Comparison of ENCODE assay signal across 14 mouse cellular contexts in genomic region chr10:93326741-93327100, GRCm38 (mm10). TPM values are rescaled to one million over a fixed set of nuclear protein-coding genes. Genes with fewer than 3 reads are reported as not detected.
DNase-seq lines count a peak whose midpoint lies in the region; ATAC-seq and TF ChIP-seq lines count a peak whose summit lies in the region.
"Had no signal": no experiment of that assay in that cellular context is flagged by ENCODE, and none has a peak within 500 bp of the region (broad histone marks: within the 10 kb centered on the region; RNA-seq: fewer than 3 reads in every experiment).

No protein-coding gene starts in this region.

- ATAC-seq in kidney, postnatal 0 days (replicated peaks; ENCODE audit: low FRiP score, low read depth), result no peak
- no peak; the same call in 1 of the 2 replicates for ATAC-seq in kidney, embryonic 14.5 days (ENCODE audit: low FRiP score, low TSS enrichment)
- peak; percentile 32 for ATAC-seq in megakaryocyte progenitor cell, adult 5-6 weeks (replicated peaks; ENCODE audit: poor library complexity)

- H3K27ac ChIP-seq in heart, embryonic 10.5 days, result peak overlapping the region; percentile 49
- H3K27ac ChIP-seq in kidney, postnatal 0 days, result 0 out of 2 replicates have a peak overlapping the region, but pooled peaks have one; percentile 42
- no peak overlapping the region for H3K27ac ChIP-seq in kidney, embryonic 14.5 days (ENCODE audit: low read depth, low read length)
- H3K27ac ChIP-seq: layer of hippocampus, adult 2 months; neural tube, embryonic 13.5 days had no signal

- no peaks in the 10 kb centered on the region for H3K36me3 ChIP-seq in heart, embryonic 10.5 days
- H3K36me3 ChIP-seq in kidney, postnatal 0 days (ENCODE audit: insufficient read depth, low read length), result no peaks in the 10 kb centered on the region
- no peaks in the 10 kb centered on the region for H3K36me3 ChIP-seq in kidney, embryonic 14.5 days (ENCODE audit: control insufficient read depth, insufficient read depth, low read length)
- H3K36me3 ChIP-seq: liver, embryonic 15.5 days; neural tube, embryonic 13.5 days had no signal

- no peaks in the 10 kb centered on the region for H3K27me3 ChIP-seq in heart, embryonic 10.5 days (ENCODE audit: insufficient read depth, poor library complexity, severe bottlenecking)
- no peaks in the 10 kb centered on the region for H3K27me3 ChIP-seq in kidney, postnatal 0 days (ENCODE audit: insufficient read depth, low read length)
- H3K27me3 ChIP-seq in kidney, embryonic 14.5 days (ENCODE audit: control insufficient read depth, insufficient read depth, low read length), result no peaks in the 10 kb centered on the region
- H3K27me3 ChIP-seq: liver, embryonic 15.5 days; neural tube, embryonic 13.5 days had no signal

- H3K9me3 ChIP-seq in heart, embryonic 10.5 days, result no peaks in the 10 kb centered on the region
- H3K9me3 ChIP-seq in kidney, postnatal 0 days (replicated peaks; ENCODE audit: low read length), result no peaks in the 10 kb centered on the region
- H3K9me3 ChIP-seq in kidney, embryonic 14.5 days (ENCODE audit: control insufficient read depth, low read length), result no peaks in the 10 kb centered on the region
- H3K9me3 ChIP-seq: liver, embryonic 15.5 days; neural tube, embryonic 13.5 days had no signal

- no peak for DNase-seq in heart, embryonic 10.5 days (ENCODE audit: low spot score)
- DNase-seq in heart, postnatal 36 days, result no peak
- DNase-seq in kidney, postnatal 0 days (ENCODE audit: low spot score), result no peak
- DNase-seq in ZHBTc4 (ENCODE audit: low read depth, low spot score), result peak; percentile 25
- DNase-seq in adrenal gland, postnatal 36 days, result no peak
- DNase-seq in gastrocnemius, adult 8-10 months (ENCODE audit: low spot score in 2 of 2), result no peak
- DNase-seq: adrenal gland, postnatal 10 days; cerebellum, adult 11 months; midbrain, embryonic 14.5 days had no signal

- intact Hi-C loops in heart, postnatal 36 days (cut with DNase I), result no loop called here

- no peak overlapping the region for H3K9ac ChIP-seq in kidney, postnatal 0 days (ENCODE audit: low read depth, low read length)
- H3K9ac ChIP-seq in kidney, embryonic 14.5 days (ENCODE audit: low read depth, low read length), result no peak overlapping the region
- H3K9ac ChIP-seq: liver, embryonic 15.5 days; neural tube, embryonic 13.5 days had no signal

- peaks cover 20% of the 10 kb centered on the region for H3K4me1 ChIP-seq in heart, embryonic 10.5 days
- no peaks in the 10 kb centered on the region; the same call in 1 of the 2 replicates for H3K4me1 ChIP-seq in kidney, postnatal 0 days (replicated peaks; ENCODE audit: insufficient read depth, low read length)
- H3K4me1 ChIP-seq in kidney, embryonic 14.5 days (ENCODE audit: control insufficient read depth, insufficient read depth, low read length), result peaks cover 14% of the 10 kb centered on the region; the same call in 1 of the 2 replicates

- H3K4me2 ChIP-seq in kidney, postnatal 0 days (ENCODE audit: low read length), result no peak overlapping the region
- H3K4me2 ChIP-seq in kidney, embryonic 14.5 days (replicated peaks; ENCODE audit: low read depth, low read length), result no peak overlapping the region
- H3K4me2 ChIP-seq: liver, embryonic 15.5 days; neural tube, embryonic 13.5 days had no signal

- WGBS in heart, embryonic 10.5 days, result 84% methylated on average over 8 of the region's 8 CpGs
- WGBS in kidney, postnatal 0 days, result 80% methylated on average over 8 of the region's 8 CpGs
- WGBS in kidney, embryonic 14.5 days, result 75% methylated on average over 8 of the region's 8 CpGs

- TF ChIP-seq CTCF in kidney, postnatal 0 days (IDR thresholded peaks at IDR 0.05; ENCODE audit: low read depth), result no peak

- no peak overlapping the region for H3K4me3 ChIP-seq in heart, embryonic 10.5 days
- no peak overlapping the region for H3K4me3 ChIP-seq in kidney, postnatal 0 days (replicated peaks; ENCODE audit: low read depth, low read length)
- H3K4me3 ChIP-seq in kidney, embryonic 14.5 days (ENCODE audit: low read length), result no peak overlapping the region
- H3K4me3 ChIP-seq: layer of hippocampus, adult 2 months; liver, embryonic 15.5 days; neural tube, embryonic 13.5 days had no signal

RNA-seq across cellular contexts. Expression of gene Elk3, which starts 15.8 kb away (rescaled TPM):
- polyA plus RNA-seq in heart, embryonic 10.5 days (2016; fragmentation: Nextera tagmentation; extraction: Ambion mirVana), result 23.6 and 25.9 TPM in 2 replicates
- 10 to 100 TPM; 42.0 to 53.5 TPM for total RNA-seq in heart, postnatal 36 days (2021)
- 50.2 and 53.9 TPM in 2 replicates for polyA plus RNA-seq in kidney, postnatal 0 days (2015; fragmentation: Nextera tagmentation; extraction: Ambion mirVana)
- polyA plus RNA-seq in kidney, embryonic 14.5 days (2014; fragmentation: Nextera tagmentation; extraction: Ambion mirVana), result 43.4 and 49.1 TPM in 2 replicates
- total RNA-seq in megakaryocyte progenitor cell, adult 5-6 weeks (2015), result 27.0 and 28.4 TPM in 2 replicates
- total RNA-seq in megakaryocyte progenitor cell, adult 5-6 weeks (2017), result 15.9 and 17.6 TPM in 2 replicates
- 10 to 100 TPM; 40.2 to 42.0 TPM for total RNA-seq in adrenal gland, postnatal 36 days (2021)
- total RNA-seq in gastrocnemius, adult 8-10 months (2022), result 10 to 100 TPM in 1 of 4 experiments, 1 to 10 TPM in 3; 6.9 to 11.1 (median 8.1) TPM
